Mouse (Mus musculus): ENCODE measurements around the gene Ctnnbip1. TPM values are rescaled to one million over a fixed set of nuclear protein-coding genes. Genes with fewer than 3 reads are reported as not detected.

Gene Ctnnbip1
- polyA plus RNA-seq (2012), result 0.18 and 0.54 TPM in 2 replicates

DNA sequence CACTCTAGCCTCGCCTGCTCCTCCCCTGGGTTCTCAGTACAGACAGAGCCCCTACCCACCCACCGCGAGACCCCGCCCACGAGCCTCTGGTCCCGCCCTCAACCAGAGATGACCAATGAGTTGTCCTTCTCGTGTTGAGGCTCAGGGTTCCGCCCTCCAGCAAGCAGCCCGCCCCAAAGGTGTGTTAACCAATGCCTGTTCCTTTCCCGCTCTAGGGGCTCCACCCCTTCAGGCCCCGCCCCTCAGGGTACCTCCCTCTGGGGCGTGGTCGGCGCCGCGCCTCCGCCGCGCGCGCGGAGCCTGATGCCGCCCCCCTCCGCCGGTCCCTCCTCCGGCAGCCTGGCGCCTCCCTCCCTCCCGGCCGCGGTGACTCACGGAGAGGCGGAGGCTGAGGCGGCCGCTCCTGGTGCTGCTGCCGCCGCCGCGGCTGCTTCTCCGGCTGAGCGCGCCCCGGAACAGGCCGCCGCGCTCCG is at the start of gene Ctnnbip1:
Gene Ctnnbip1 (plus strand): TSS at position 369 of the 473 bp plus-strand sequence.
- no peaks in the 10 kb centered on the region for H3K36me3 ChIP-seq (ENCODE audit: control insufficient read depth)
- H3K4me3 ChIP-seq (replicated peaks), result peak within 1 kb of the TSS; percentile 70
- H3K27me3 ChIP-seq (ENCODE audit: control insufficient read depth), result peaks cover 21% of the 10 kb centered on the region
- no peak for TF ChIP-seq TAL1 (IDR thresholded peaks at IDR 0.05; ENCODE audit: low read length)
- no peak for TF ChIP-seq GATA1 (IDR thresholded peaks at IDR 0.05; ENCODE audit: low read length)
- peaks cover 2% of the 10 kb centered on the region; the same call in 1 of the 2 replicates for H3K9me3 ChIP-seq (ENCODE audit: control insufficient read depth, low read length)
- peaks cover 17% of the 10 kb centered on the region for H3K4me1 ChIP-seq (ENCODE audit: control insufficient read depth)

- no peaks in the 10 kb centered on the region for H3K9me3 ChIP-seq (ENCODE audit: control insufficient read depth, low read length)
- TF ChIP-seq TAL1 (IDR thresholded peaks at IDR 0.05; ENCODE audit: low read length), result no peak
- TF ChIP-seq GATA1 (IDR thresholded peaks at IDR 0.05; ENCODE audit: low read length), result no peak
- H3K4me3 ChIP-seq (replicated peaks), result no peak overlapping the region
- H3K27me3 ChIP-seq (ENCODE audit: control insufficient read depth), result no peaks in the 10 kb centered on the region
- H3K4me1 ChIP-seq (ENCODE audit: control insufficient read depth), result no peaks in the 10 kb centered on the region
- peaks cover 23% of the 10 kb centered on the region for H3K36me3 ChIP-seq (ENCODE audit: control insufficient read depth)
Measured at GRCm38 (mm10) chr4:149469557-149469956, 48.5 kb upstream of the Ctnnbip1 start.

- TF ChIP-seq TAL1 (IDR thresholded peaks at IDR 0.05; ENCODE audit: low read length) (no peak), GATA1 (IDR thresholded peaks at IDR 0.05; ENCODE audit: low read length) (no peak)
- Histone ChIP-seq H3K36me3 (ENCODE audit: control insufficient read depth) (peaks cover 15% of the 10 kb centered on the region), H3K27me3 (ENCODE audit: control insufficient read depth) (no peaks in the 10 kb centered on the region), H3K4me1 (ENCODE audit: control insufficient read depth) (no peaks in the 10 kb centered on the region), H3K9me3 (ENCODE audit: control insufficient read depth, low read length) (no peaks in the 10 kb centered on the region), H3K4me3 (replicated peaks) (no peak overlapping the region)
Measured at GRCm38 (mm10) chr4:149475096-149475495, 42.9 kb upstream of the Ctnnbip1 start.

GRCm38 (mm10) chr4:149477078-149477477 is 41.0 kb upstream of the Ctnnbip1 start, which contains the start of gene Tmem274:
Gene Tmem274, plus strand, starts transcription at chr4:149477378.
- TF ChIP-seq GATA1 (IDR thresholded peaks at IDR 0.05; ENCODE audit: low read length) (no peak), TAL1 (IDR thresholded peaks at IDR 0.05; ENCODE audit: low read length) (no peak)
- Histone ChIP-seq H3K4me1 (ENCODE audit: control insufficient read depth) (no peaks in the 10 kb centered on the region), H3K4me3 (replicated peaks) (no peak within 1 kb of the TSS), H3K27me3 (ENCODE audit: control insufficient read depth) (no peaks in the 10 kb centered on the region), H3K9me3 (ENCODE audit: control insufficient read depth, low read length) (no peaks in the 10 kb centered on the region), H3K36me3 (ENCODE audit: control insufficient read depth) (peaks cover 15% of the 10 kb centered on the region)

DNA sequence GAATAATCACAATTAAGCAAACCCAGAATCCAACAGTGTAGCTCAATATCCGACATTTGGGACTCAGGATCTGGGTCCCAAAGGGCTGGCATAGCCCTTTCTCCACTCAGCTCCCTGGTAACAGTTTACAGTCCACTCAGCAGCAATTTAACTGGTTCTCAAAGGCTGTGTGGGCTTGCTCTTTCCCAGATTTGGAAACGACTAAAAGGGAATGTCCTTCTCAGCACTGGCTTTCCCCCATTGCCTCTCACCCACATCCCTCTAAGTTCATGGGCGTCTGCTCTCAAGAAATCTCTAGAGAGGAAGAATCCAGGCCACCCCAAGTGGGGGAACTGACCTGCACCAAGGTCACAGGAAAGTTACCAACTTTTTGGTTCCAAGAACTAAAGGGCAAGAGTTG is 33.5 kb upstream of the Ctnnbip1 start:
- H3K27me3 ChIP-seq (ENCODE audit: control insufficient read depth), result no peaks in the 10 kb centered on the region
- no peaks in the 10 kb centered on the region for H3K9me3 ChIP-seq (ENCODE audit: control insufficient read depth, low read length)
- peaks cover 27% of the 10 kb centered on the region for H3K4me1 ChIP-seq (ENCODE audit: control insufficient read depth)
- peak overlapping the region; percentile 92 for H3K4me3 ChIP-seq (replicated peaks)
- TF ChIP-seq TAL1 (IDR thresholded peaks at IDR 0.05; ENCODE audit: low read length), result no peak
- peaks cover 30% of the 10 kb centered on the region for H3K36me3 ChIP-seq (ENCODE audit: control insufficient read depth)

DNA sequence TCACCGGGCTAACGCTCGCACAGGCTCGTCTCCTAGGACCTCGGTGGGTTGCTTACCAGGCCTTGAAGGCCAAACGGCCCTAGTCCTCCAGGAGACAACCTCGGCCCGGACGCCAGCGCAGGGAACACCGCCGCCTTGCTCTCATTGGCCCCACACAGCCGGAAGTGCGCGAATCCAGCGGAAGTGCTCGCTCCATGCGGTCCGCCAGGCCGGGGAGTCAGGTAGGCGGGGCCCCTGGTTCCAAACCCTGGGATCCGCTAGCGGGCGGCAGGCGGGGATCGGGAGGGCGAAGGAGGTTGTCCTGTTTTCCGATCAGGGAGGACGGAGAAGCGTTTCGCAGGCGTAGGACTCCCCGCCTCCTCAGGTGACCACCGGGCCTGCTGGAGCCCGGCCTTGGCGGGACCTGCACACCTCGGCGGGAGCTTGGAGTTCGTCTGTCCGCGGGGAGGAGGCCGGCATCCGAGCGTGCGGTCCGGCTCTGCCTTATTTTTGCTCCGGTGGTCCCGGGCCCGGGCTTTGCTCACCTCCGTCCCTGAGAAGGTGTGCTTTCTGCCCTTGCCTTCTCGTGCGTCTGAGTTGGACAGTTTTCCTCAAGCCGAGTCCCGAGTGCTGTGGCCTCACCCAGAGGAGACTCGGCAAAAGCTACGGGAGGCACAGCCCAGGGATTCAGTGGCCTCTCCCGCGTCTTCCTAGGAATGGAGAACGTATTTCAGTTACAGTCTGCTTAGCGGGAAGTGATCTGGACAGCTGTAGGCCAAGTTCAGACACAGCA is 32.8 kb upstream of the Ctnnbip1 start, which contains the start of the genes Nmnat1 and Lzic:
Gene Nmnat1 (minus strand): TSS at position 150 of the 772 bp plus-strand sequence.
Gene Lzic (plus strand): TSS at position 177 of the 772 bp plus-strand sequence.
- Histone ChIP-seq H3K4me1 (ENCODE audit: control insufficient read depth) (peaks cover 27% of the 10 kb centered on the region), H3K36me3 (ENCODE audit: control insufficient read depth) (peaks cover 37% of the 10 kb centered on the region), H3K9me3 (ENCODE audit: control insufficient read depth, low read length) (no peaks in the 10 kb centered on the region), H3K27me3 (ENCODE audit: control insufficient read depth) (no peaks in the 10 kb centered on the region), H3K4me3 (replicated peaks) (peak within 1 kb of the TSS; percentile 92)
- TF ChIP-seq TAL1 (IDR thresholded peaks at IDR 0.05; ENCODE audit: low read length) (no peak), GATA1 (IDR thresholded peaks at IDR 0.05; ENCODE audit: low read length) (no peak)

DNA sequence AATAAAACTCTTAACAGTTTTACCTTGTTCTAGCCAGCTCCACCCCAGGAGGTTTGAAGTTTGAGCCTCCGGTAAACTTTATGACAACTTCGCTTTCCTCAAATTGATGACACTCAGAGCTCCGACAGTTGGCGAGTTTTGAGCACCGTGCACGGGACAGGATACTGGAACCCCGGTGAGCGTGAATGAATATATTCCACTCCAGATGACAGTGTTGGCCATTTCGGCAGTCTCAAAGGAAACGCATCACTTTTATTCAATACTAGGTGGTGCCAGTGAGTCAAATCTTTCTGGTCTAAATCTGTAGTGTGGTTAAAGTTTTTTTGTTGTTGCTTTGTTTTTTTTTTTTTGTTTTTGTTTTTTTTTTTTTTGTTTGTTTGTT is 32.2 kb upstream of the Ctnnbip1 start:
- Histone ChIP-seq H3K4me3 (replicated peaks) (peak overlapping the region; percentile 92), H3K27me3 (ENCODE audit: control insufficient read depth) (no peaks in the 10 kb centered on the region), H3K9me3 (ENCODE audit: control insufficient read depth, low read length) (no peaks in the 10 kb centered on the region), H3K36me3 (ENCODE audit: control insufficient read depth) (peaks cover 40% of the 10 kb centered on the region), H3K4me1 (ENCODE audit: control insufficient read depth) (peaks cover 27% of the 10 kb centered on the region)
- TF ChIP-seq GATA1 (IDR thresholded peaks at IDR 0.05; ENCODE audit: low read length), result no peak
- TF ChIP-seq TAL1 (IDR thresholded peaks at IDR 0.05; ENCODE audit: low read length), result no peak

DNA sequence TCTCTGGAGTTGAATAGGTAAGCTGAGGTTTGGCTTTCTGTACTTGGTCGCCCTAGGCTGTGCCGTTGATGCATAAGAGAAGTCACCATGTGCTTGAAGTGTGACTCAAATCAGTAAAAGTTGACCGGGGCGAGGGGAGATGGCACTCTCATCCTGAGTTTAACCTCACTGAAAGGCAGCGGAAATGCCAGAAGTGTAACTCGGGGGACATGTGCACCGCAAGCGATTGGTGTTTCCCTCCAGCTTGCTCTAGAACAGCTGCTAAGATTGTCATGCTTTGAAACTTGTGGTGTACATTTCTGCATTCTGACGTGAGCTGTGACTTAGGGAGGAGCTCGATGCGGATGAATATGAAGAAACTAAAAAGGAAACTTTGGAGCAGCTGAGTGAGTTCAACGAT is 30.3 kb upstream of the Ctnnbip1 start:
- Histone ChIP-seq H3K4me1 (ENCODE audit: control insufficient read depth) (peaks cover 27% of the 10 kb centered on the region), H3K9me3 (ENCODE audit: control insufficient read depth, low read length) (peaks cover 3% of the 10 kb centered on the region; the same call in 1 of the 2 replicates), H3K36me3 (ENCODE audit: control insufficient read depth) (peaks cover 50% of the 10 kb centered on the region), H3K4me3 (replicated peaks) (no peak overlapping the region), H3K27me3 (ENCODE audit: control insufficient read depth) (no peaks in the 10 kb centered on the region)
- TF ChIP-seq TAL1 (IDR thresholded peaks at IDR 0.05; ENCODE audit: low read length), result no peak
- TF ChIP-seq GATA1 (IDR thresholded peaks at IDR 0.05; ENCODE audit: low read length), result no peak

GRCm38 (mm10) chr4:149489415-149490240 is 28.4 kb upstream of the Ctnnbip1 start:
- H3K4me3 ChIP-seq (replicated peaks), result no peak overlapping the region
- H3K4me1 ChIP-seq (ENCODE audit: control insufficient read depth), result peaks cover 20% of the 10 kb centered on the region
- peaks cover 3% of the 10 kb centered on the region; the same call in 1 of the 2 replicates for H3K9me3 ChIP-seq (ENCODE audit: control insufficient read depth, low read length)
- H3K27me3 ChIP-seq (ENCODE audit: control insufficient read depth), result no peaks in the 10 kb centered on the region
- peaks cover 67% of the 10 kb centered on the region for H3K36me3 ChIP-seq (ENCODE audit: control insufficient read depth)
- no peak for TF ChIP-seq TAL1 (IDR thresholded peaks at IDR 0.05; ENCODE audit: low read length)
- TF ChIP-seq GATA1 (IDR thresholded peaks at IDR 0.05; ENCODE audit: low read length), result no peak
